Mouse (Mus musculus): Measurements from ENCODE around the gene Srr. TPM values are rescaled to one million over a fixed set of nuclear protein-coding genes. Genes with fewer than 3 reads are reported as not detected.

The Srr gene
- total RNA-seq (2015; ENCODE audit: low replicate concordance) (7.9 and 18.0 TPM in 2 replicates), total RNA-seq (2017; ENCODE audit: low replicate concordance) (4.7 and 6.4 TPM in 2 replicates)

- ATAC-seq (replicated peaks; ENCODE audit: low FRiP score, poor library complexity, severe bottlenecking), result peak; percentile 87
Measured at GRCm38 (mm10) chr11:74925577-74926387, at the start of gene Srr, which contains the start of gene Smg6. Gene Srr, minus strand, starts transcription at chr11:74925948. Gene Smg6, plus strand, starts transcription at chr11:74925823.

- ATAC-seq (replicated peaks; ENCODE audit: low FRiP score, poor library complexity, severe bottlenecking), result no peak
Measured at GRCm38 (mm10) chr11:74974615-74975014, 48.9 kb upstream of the Srr start.

GRCm38 (mm10) chr11:74973290-74974157 lies 47.8 kb upstream of the Srr start:
- no peak for ATAC-seq (replicated peaks; ENCODE audit: low FRiP score, poor library complexity, severe bottlenecking)

GRCm38 (mm10) chr11:74965516-74965915 lies 39.8 kb upstream of the Srr start:
- ATAC-seq (replicated peaks; ENCODE audit: low FRiP score, poor library complexity, severe bottlenecking), result no peak

- ATAC-seq (replicated peaks; ENCODE audit: low FRiP score, poor library complexity, severe bottlenecking), result no peak
Measured at GRCm38 (mm10) chr11:74962846-74963407, 37.2 kb upstream of the Srr start.

GRCm38 (mm10) chr11:74961953-74962352 lies 36.2 kb upstream of the Srr start:
- no peak for ATAC-seq (replicated peaks; ENCODE audit: low FRiP score, poor library complexity, severe bottlenecking)

GRCm38 (mm10) chr11:74960031-74960551 lies 34.3 kb upstream of the Srr start:
- no peak for ATAC-seq (replicated peaks; ENCODE audit: low FRiP score, poor library complexity, severe bottlenecking)

GRCm38 (mm10) chr11:74959501-74959900 lies 33.8 kb upstream of the Srr start:
- no peak for ATAC-seq (replicated peaks; ENCODE audit: low FRiP score, poor library complexity, severe bottlenecking)

- ATAC-seq (replicated peaks; ENCODE audit: low FRiP score, poor library complexity, severe bottlenecking), result no peak
Measured at GRCm38 (mm10) chr11:74957600-74957999, 31.9 kb upstream of the Srr start.

GRCm38 (mm10) chr11:74956006-74956405 lies 30.3 kb upstream of the Srr start:
- ATAC-seq (replicated peaks; ENCODE audit: low FRiP score, poor library complexity, severe bottlenecking), result no peak

GRCm38 (mm10) chr11:74954901-74955300 lies 29.2 kb upstream of the Srr start:
- no peak for ATAC-seq (replicated peaks; ENCODE audit: low FRiP score, poor library complexity, severe bottlenecking)

- ATAC-seq (replicated peaks; ENCODE audit: low FRiP score, poor library complexity, severe bottlenecking), result peak; percentile 68
Measured at GRCm38 (mm10) chr11:74946348-74946747, 20.6 kb upstream of the Srr start.

GRCm38 (mm10) chr11:74930391-74930790 lies 4.6 kb upstream of the Srr start:
- no peak for ATAC-seq (replicated peaks; ENCODE audit: low FRiP score, poor library complexity, severe bottlenecking)

GRCm38 (mm10) chr11:74929111-74929510 lies 3.4 kb upstream of the Srr start:
- ATAC-seq (replicated peaks; ENCODE audit: low FRiP score, poor library complexity, severe bottlenecking), result no peak

GRCm38 (mm10) chr11:74927236-74927725 lies 1.5 kb upstream of the Srr start:
- no peak for ATAC-seq (replicated peaks; ENCODE audit: low FRiP score, poor library complexity, severe bottlenecking)

- ATAC-seq (replicated peaks; ENCODE audit: low FRiP score, poor library complexity, severe bottlenecking), result peak; percentile 74
Measured at GRCm38 (mm10) chr11:74926388-74927005, 749 bp upstream of the Srr start.

- no peak for ATAC-seq (replicated peaks; ENCODE audit: low FRiP score, poor library complexity, severe bottlenecking)
Measured at GRCm38 (mm10) chr11:74924149-74924548, 1.6 kb downstream of the Srr start.

GRCm38 (mm10) chr11:74919249-74919648 lies 6.5 kb downstream of the Srr start:
- no peak for ATAC-seq (replicated peaks; ENCODE audit: low FRiP score, poor library complexity, severe bottlenecking)

- no peak for ATAC-seq (replicated peaks; ENCODE audit: low FRiP score, poor library complexity, severe bottlenecking)
Measured at GRCm38 (mm10) chr11:74912492-74912891, 13.3 kb downstream of the Srr start.

Data from erythroid progenitor cell, adult 5-6 weeks (primary cell).